Mouse (Mus musculus) heart, embryonic 15.5 days (tissue): ENCODE data around the gene Gpd1. TPM values are rescaled to one million over a fixed set of nuclear protein-coding genes. Genes with fewer than 3 reads are reported as not detected.
"Not testable (repeated sequence)": the region's sequence is repeated elsewhere in the genome, so short reads cannot be mapped to it uniquely, and the experiment has no call there.

Experiments used
- ATAC-seq: fragments of 200-750 bp; cut with Nextera tagmentation; replicated peaks from 2 replicates; pipeline ENCODE4 v1.8.0; 2017; ENCODE audit warnings: low read depth, moderate TSS enrichment; ENCODE audit not compliant: insufficient number of reproducible peaks, insufficient read depth, low FRiP score
- H3K27ac ChIP-seq: fragments of 300-500 bp; sonication (generic); 2 replicates; pipeline ENCODE4 v1.5.1; 2015; ENCODE audit warnings: mild to moderate bottlenecking, inconsistent platforms
- H3K27me3 ChIP-seq: fragments of 300-500 bp; sonication (generic); 2 replicates; pipeline ENCODE4 v1.6.1; 2015; ENCODE audit warnings: inconsistent platforms
- H3K36me3 ChIP-seq: fragments of 300-500 bp; sonication (generic); 2 replicates; pipeline ENCODE4 v1.6.1; 2015; ENCODE audit warnings: mild to moderate bottlenecking, inconsistent platforms
- H3K4me1 ChIP-seq: fragments of 300-500 bp; sonication (generic); replicated peaks from 2 replicates; pipeline ENCODE4 v1.6.1; 2015; ENCODE audit warnings: inconsistent platforms
- H3K4me2 ChIP-seq: fragments of 300-500 bp; sonication (generic); 2 replicates; pipeline ENCODE4 v1.6.1; 2015; ENCODE audit warnings: inconsistent platforms, mild to moderate bottlenecking, moderate library complexity
- H3K4me3 ChIP-seq: fragments of 300-500 bp; sonication (generic); 2 replicates; pipeline ENCODE4 v1.5.1; 2015; ENCODE audit warnings: mild to moderate bottlenecking, inconsistent platforms
- H3K9ac ChIP-seq: fragments of 300-500 bp; sonication (generic); 2 replicates; pipeline ENCODE4 v1.6.1; 2015; ENCODE audit warnings: mild to moderate bottlenecking, inconsistent platforms
- H3K9me3 ChIP-seq: fragments of 300-500 bp; sonication (generic); replicated peaks from 2 replicates; pipeline ENCODE4 v1.6.1; 2016; ENCODE audit warnings: inconsistent platforms
- WGBS: fragments of 180-500 bp; shearing (Covaris S2); methylation state at CpG from one replicate; pipeline ENCODE4 v1.1.7; 2015; ENCODE audit warnings: mixed read lengths; 5-methylcytosine and 5-hydroxymethylcytosine counted together
- polyA plus RNA-seq: library from polyadenylated mRNA; unstranded; fragments of >200 nt; fragmentation: Nextera tagmentation; extraction: Ambion mirVana; gene quantifications from 2 replicates; pipeline ENCODE4 v1.2.1, GENCODE M21; 2015

Gene Gpd1
- polyA plus RNA-seq, 1 experiment from 2014 or later = 1.6 TPM

- peaks cover 45% of the 10 kb centered on the region for H3K36me3 ChIP-seq
- WGBS = 88% methylated on average over 3 of the region's 3 CpGs
- no peak for ATAC-seq
Observed at GRCm38 (mm10) chr15:99731678-99732077, 14.4 kb downstream of the Gpd1 start.

DNA sequence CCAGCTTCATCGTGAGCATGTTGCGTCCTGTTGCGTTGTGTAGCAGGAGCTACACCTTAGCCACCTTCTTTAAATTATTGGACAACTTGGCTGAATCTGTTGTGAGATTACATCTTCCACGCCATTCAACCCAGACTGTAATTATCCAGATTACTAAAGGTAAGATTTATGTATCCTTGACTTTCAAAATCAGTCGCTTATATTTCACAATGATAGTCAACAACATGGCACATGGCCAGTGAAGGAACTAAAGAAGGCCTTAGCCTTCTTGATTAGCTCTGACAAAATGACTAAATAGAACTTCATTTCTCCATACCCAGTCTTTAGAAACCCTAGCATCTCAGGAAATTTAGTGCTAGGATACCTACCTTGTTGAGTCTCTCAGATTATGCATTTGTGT lies 15.9 kb downstream of the Gpd1 start:
- 95% methylated on average over 5 of the region's 5 CpGs for WGBS
- H3K27ac ChIP-seq = no peak overlapping the region
- no peak for ATAC-seq
- no peak overlapping the region for H3K4me2 ChIP-seq
- H3K4me3 ChIP-seq = no peak overlapping the region
- no peaks in the 10 kb centered on the region for H3K4me1 ChIP-seq
- no peak overlapping the region for H3K9ac ChIP-seq
- 0 out of 2 replicates have a peak, but pooled peaks cover 4% of the 10 kb centered on the region for H3K9me3 ChIP-seq
- H3K36me3 ChIP-seq = peaks cover 48% of the 10 kb centered on the region
- H3K27me3 ChIP-seq = no peaks in the 10 kb centered on the region

More at GRCm38 (mm10) chr15:99731678-99732077, 14.4 kb downstream of the Gpd1 start:
- peaks cover 2% of the 10 kb centered on the region for H3K4me1 ChIP-seq
- no peak overlapping the region for H3K9ac ChIP-seq
- H3K27me3 ChIP-seq = no peaks in the 10 kb centered on the region
- no peak overlapping the region for H3K27ac ChIP-seq
- H3K4me3 ChIP-seq = no peak overlapping the region
- H3K4me2 ChIP-seq = no peak overlapping the region
- H3K9me3 ChIP-seq = 0 out of 2 replicates have a peak, but pooled peaks cover 4% of the 10 kb centered on the region

DNA sequence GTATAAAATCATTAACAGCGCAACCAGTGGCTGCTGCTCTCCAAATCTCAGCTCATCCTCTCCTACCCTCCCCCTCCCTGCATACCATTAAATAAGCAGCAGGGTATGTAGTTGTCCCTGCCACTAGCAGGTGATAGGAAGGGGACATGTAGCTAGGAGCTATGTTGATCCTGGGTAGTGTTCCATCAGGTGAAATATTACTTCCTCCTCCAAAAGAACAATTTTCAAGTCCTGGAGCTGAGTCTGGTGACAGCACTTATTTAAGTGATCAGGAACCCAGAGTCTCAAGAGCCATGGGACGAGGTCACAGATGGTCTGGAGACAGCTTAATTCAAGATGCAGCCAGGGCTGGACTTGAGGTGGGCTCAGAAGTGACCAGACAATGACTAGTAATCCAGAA lies 18.3 kb downstream of the Gpd1 start:
- no peak overlapping the region for H3K4me3 ChIP-seq
- peaks cover 52% of the 10 kb centered on the region for H3K36me3 ChIP-seq
- 84% methylated on average over 2 of the region's 2 CpGs for WGBS
- H3K27me3 ChIP-seq = no peaks in the 10 kb centered on the region
- H3K4me1 ChIP-seq = no peaks in the 10 kb centered on the region
- no peak for ATAC-seq
- H3K27ac ChIP-seq = no peak overlapping the region
- no peak overlapping the region for H3K4me2 ChIP-seq
- no peak overlapping the region for H3K9ac ChIP-seq
- no peaks in the 10 kb centered on the region for H3K9me3 ChIP-seq

DNA sequence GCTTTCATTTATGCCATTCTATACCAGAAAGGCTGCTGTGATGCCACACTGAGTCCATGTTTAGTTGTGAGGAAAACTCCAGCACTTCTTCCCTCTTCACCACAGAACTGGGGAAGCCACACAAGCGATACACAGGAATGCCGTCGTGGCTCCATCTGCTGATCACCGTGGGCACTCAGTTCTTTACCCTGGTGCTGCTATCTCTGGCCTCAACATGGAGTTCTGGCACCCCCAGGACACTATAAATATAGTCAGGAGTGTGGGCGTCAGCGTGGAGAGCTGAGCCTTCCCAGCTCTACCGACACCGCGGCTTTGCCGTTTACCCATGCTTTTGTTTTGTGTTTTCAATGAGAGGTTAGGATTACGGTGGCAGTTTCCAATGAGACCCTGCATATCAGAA lies 19.4 kb downstream of the Gpd1 start:
- Histone ChIP-seq H3K9ac (no peak overlapping the region), H3K36me3 (peaks cover 58% of the 10 kb centered on the region), H3K4me2 (no peak overlapping the region), H3K9me3 (no peaks in the 10 kb centered on the region), H3K4me3 (no peak overlapping the region), H3K27ac (no peak overlapping the region), H3K4me1 (no peaks in the 10 kb centered on the region), H3K27me3 (no peaks in the 10 kb centered on the region)
- WGBS = 72% methylated on average over 11 of the region's 11 CpGs
- no peak for ATAC-seq

GRCm38 (mm10) chr15:99740229-99740628 lies 22.9 kb downstream of the Gpd1 start:
- H3K4me1 ChIP-seq = no peaks in the 10 kb centered on the region
- no peak overlapping the region for H3K9ac ChIP-seq
- H3K4me2 ChIP-seq = no peak overlapping the region
- H3K9me3 ChIP-seq = no peaks in the 10 kb centered on the region
- H3K36me3 ChIP-seq = peaks cover 54% of the 10 kb centered on the region
- no peak for ATAC-seq
- no peak overlapping the region for H3K4me3 ChIP-seq
- H3K27me3 ChIP-seq = no peaks in the 10 kb centered on the region
- 88% methylated on average over 4 of the region's 4 CpGs for WGBS
- no peak overlapping the region for H3K27ac ChIP-seq

GRCm38 (mm10) chr15:99754204-99754603 lies 36.9 kb downstream of the Gpd1 start:
- Histone ChIP-seq H3K27ac (no peak overlapping the region), H3K27me3 (no peaks in the 10 kb centered on the region), H3K4me2 (no peak overlapping the region), H3K9ac (no peak overlapping the region), H3K4me1 (no peaks in the 10 kb centered on the region), H3K9me3 (no peaks in the 10 kb centered on the region), H3K4me3 (no peak overlapping the region), H3K36me3 (peaks cover 7% of the 10 kb centered on the region; the same call in 1 of the 2 replicates)
- no peak for ATAC-seq
- 66% methylated on average over 3 of the region's 3 CpGs for WGBS

DNA sequence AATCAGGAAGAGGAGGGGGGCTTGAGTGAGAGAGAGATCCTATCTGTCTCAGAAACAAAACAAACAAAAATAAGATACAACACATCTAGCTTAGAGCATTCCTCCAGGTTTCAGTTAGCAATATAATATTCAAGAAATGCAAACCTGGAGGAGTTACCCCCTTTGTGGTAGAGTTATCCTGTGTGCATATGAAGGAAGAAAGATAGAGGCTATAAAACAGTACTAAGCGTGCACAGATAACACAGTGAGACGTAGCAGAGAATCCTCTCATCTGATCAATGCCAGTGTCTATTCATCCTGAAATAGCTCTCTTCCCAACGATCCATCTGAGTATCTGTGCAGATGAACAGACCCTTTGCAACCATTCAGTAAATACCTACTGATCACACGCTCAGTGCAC lies 50.2 kb downstream of the Gpd1 start:
- H3K4me3 ChIP-seq = no peak overlapping the region
- no peak overlapping the region for H3K27ac ChIP-seq
- ATAC-seq = no peak
- 77% methylated on average over 4 of the region's 4 CpGs for WGBS
- peaks cover 4% of the 10 kb centered on the region; the same call in 1 of the 2 replicates for H3K36me3 ChIP-seq
- no peak overlapping the region for H3K4me2 ChIP-seq
- no peak overlapping the region for H3K9ac ChIP-seq
- peaks cover 12% of the 10 kb centered on the region for H3K4me1 ChIP-seq
- H3K9me3 ChIP-seq = no peaks in the 10 kb centered on the region
- no peaks in the 10 kb centered on the region for H3K27me3 ChIP-seq

- H3K36me3 ChIP-seq = peaks cover 4% of the 10 kb centered on the region; the same call in 1 of the 2 replicates
- ATAC-seq = no peak
- H3K9me3 ChIP-seq = no peaks in the 10 kb centered on the region
- no peak overlapping the region for H3K4me2 ChIP-seq
- H3K4me3 ChIP-seq = no peak overlapping the region
- H3K4me1 ChIP-seq = peaks cover 12% of the 10 kb centered on the region
- no peak overlapping the region for H3K9ac ChIP-seq
- 92% methylated on average over 1 of the region's 1 CpGs for WGBS
- no peak overlapping the region for H3K27ac ChIP-seq
- H3K27me3 ChIP-seq = no peaks in the 10 kb centered on the region
Observed at GRCm38 (mm10) chr15:99768761-99769160, 51.4 kb downstream of the Gpd1 start.

GRCm38 (mm10) chr15:99771004-99771500 lies 53.7 kb downstream of the Gpd1 start:
- Histone ChIP-seq H3K4me1 (peaks cover 12% of the 10 kb centered on the region), H3K9me3 (no peaks in the 10 kb centered on the region), H3K4me3 (peak overlapping the region; percentile 85), H3K4me2 (peak overlapping the region; percentile 91), H3K36me3 (no peaks in the 10 kb centered on the region), H3K27me3 (no peaks in the 10 kb centered on the region), H3K27ac (peak overlapping the region; percentile 86), H3K9ac (peak overlapping the region; percentile 79)
- WGBS = 10% methylated on average over 5 of the region's 5 CpGs
- ATAC-seq = no peak

GRCm38 (mm10) chr15:99771601-99772276 lies 54.4 kb downstream of the Gpd1 start:
- no peaks in the 10 kb centered on the region for H3K9me3 ChIP-seq
- peak overlapping the region; percentile 85 for H3K4me3 ChIP-seq
- ATAC-seq = peak; percentile 79
- under 1% methylated on average over 59 of the region's 59 CpGs for WGBS
- no peaks in the 10 kb centered on the region for H3K27me3 ChIP-seq
- H3K4me1 ChIP-seq = peaks cover 12% of the 10 kb centered on the region
- H3K9ac ChIP-seq = peak overlapping the region; percentile 79
- H3K4me2 ChIP-seq = peak overlapping the region; percentile 91
- H3K36me3 ChIP-seq = no peaks in the 10 kb centered on the region
- H3K27ac ChIP-seq = peak overlapping the region; percentile 86

- under 1% methylated on average over 41 of the region's 41 CpGs for WGBS
- Histone ChIP-seq H3K27ac (peak overlapping the region; percentile 86), H3K4me2 (peak overlapping the region; percentile 91), H3K4me1 (peaks cover 12% of the 10 kb centered on the region), H3K27me3 (no peaks in the 10 kb centered on the region), H3K4me3 (peak overlapping the region; percentile 85), H3K9ac (peak overlapping the region; percentile 79), H3K36me3 (no peaks in the 10 kb centered on the region), H3K9me3 (no peaks in the 10 kb centered on the region)
- ATAC-seq = peak; percentile 98
Observed at GRCm38 (mm10) chr15:99772277-99772880, 55.1 kb downstream of the Gpd1 start.

GRCm38 (mm10) chr15:99772881-99772924 lies 55.4 kb downstream of the Gpd1 start, which contains the start of gene Cers5:
TSS of gene Cers5 (minus strand) at chr15:99772885.
- H3K4me2 ChIP-seq = peak within 1 kb of the TSS; percentile 91
- peak within 1 kb of the TSS; percentile 86 for H3K27ac ChIP-seq
- peaks cover 12% of the 10 kb centered on the region for H3K4me1 ChIP-seq
- H3K9me3 ChIP-seq, H3K36me3 ChIP-seq, ATAC-seq, H3K27me3 ChIP-seq: not testable (repeated sequence)
- H3K9ac ChIP-seq = peak within 1 kb of the TSS; percentile 79
- peak within 1 kb of the TSS; percentile 85 for H3K4me3 ChIP-seq
